Mouse (Mus musculus): ENCODE data around the gene Axl. TPM values are rescaled to one million over a fixed set of nuclear protein-coding genes. Genes with fewer than 3 reads are reported as not detected.
A peak's percentile ranks its signal among the peaks of the same experiment; 100 is the strongest.

Axl gene
- 114 and 116 TPM in 2 replicates for polyA plus RNA-seq (2014; fragmentation: Nextera tagmentation; extraction: Ambion mirVana)

DNA sequence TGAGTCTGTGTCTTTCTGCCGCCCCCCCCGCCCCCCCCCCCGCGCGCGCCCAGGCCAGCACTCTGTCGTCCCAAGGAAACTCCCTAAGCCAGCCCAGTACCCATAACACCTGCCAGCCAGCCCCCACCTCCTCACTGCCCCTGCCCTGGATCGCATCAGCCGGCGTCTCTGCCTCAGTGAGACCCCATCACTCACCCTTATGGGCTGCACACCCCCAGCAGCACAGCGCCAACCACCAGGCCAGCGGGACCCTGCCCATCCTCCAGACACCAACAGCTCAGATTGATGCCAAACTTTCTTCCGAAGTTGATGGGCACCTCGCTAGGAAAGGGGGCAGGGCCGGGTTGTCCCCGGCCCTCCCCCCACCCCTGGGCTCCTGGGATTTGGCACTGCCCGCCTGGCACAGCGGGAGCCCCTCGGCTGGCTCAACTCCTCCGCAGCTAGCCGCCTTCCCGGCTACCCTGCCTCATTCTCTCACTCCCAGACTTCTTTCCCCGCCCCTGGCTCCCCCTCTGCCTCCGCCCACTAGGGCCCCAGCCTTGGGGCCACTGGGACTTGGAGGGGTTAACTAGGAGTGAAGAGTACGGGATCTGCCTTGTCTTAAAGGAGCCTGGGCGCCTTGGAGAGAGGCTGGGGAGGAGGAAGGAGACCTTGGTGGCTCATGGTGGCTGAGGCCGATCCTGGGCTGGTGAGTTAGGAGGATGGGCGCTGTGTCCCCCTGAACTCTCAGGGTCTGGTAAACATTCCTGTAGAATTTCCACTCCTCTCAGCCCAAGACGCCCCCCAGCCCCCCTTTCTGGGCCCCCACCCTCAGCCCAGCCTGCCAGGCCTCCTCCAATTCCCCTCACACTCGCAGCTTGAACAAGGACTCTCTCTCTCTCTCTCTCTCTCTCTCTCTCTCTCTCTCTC, at the start of gene Axl:
Axl (minus strand) TSS at position 486 of the 909 bp plus-strand sequence.
- Histone ChIP-seq H3K36me3 (ENCODE audit: control insufficient read depth, insufficient read depth, low read length) (peaks cover 14% of the 10 kb centered on the region; the same call in 1 of the 2 replicates), H3K27ac (replicated peaks; ENCODE audit: low read depth, low read length) (peak within 1 kb of the TSS; percentile 81), H3K9me3 (ENCODE audit: control insufficient read depth, low read length) (no peaks in the 10 kb centered on the region), H3K4me2 (ENCODE audit: low read depth, low read length) (peak within 1 kb of the TSS; percentile 81), H3K4me3 (ENCODE audit: low read depth, low read length) (peak within 1 kb of the TSS; percentile 56), H3K4me1 (ENCODE audit: control insufficient read depth, insufficient read depth, low read length) (peaks cover 17% of the 10 kb centered on the region), H3K27me3 (replicated peaks; ENCODE audit: control insufficient read depth, insufficient read depth, low read length) (no peaks in the 10 kb centered on the region), H3K9ac (ENCODE audit: low read depth, low read length) (peak within 1 kb of the TSS; percentile 66)
- DNase-seq (ENCODE audit: low spot score) (peak; percentile 92), ATAC-seq (ENCODE audit: low read depth) (peak; percentile 94)
- WGBS = under 1% methylated on average over 23 of the region's 30 CpGs

DNA sequence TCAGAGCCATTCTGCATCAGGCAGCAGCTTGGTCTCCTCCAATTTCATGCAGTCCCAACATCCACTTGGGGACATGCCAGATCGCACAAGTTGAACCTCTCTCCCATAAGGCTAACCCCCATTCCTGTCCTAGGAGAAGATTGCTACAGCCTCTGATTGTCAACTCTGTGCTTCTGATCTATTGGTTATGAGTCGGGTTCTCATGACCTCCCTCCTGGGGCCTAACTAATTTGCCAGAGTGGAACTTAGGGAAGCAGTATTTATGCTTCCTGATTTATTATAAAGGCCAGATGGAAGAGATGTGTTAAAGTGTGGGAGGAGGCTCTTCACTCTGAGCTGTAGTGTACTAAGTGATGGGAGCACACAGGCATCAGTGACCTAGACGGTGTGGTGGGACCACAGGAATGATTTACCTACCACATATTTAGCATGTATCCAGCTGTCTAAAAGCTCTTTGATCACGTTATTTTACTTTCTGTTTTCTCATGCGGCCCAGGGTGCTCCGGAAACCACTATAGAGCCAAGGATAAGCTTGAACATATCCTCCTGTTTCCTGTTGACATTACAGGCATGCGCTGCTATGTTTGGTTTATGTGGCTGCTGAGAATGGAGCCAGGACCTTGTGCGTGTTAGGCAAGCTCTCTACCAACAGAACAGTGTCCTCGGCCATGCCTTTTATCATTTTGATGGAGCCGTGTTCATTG, 46.8 kb upstream of the Axl start:
- WGBS = 55% methylated on average over 10 of the region's 10 CpGs
- no peaks in the 10 kb centered on the region for H3K36me3 ChIP-seq (ENCODE audit: control insufficient read depth, insufficient read depth, low read length)
- no peak overlapping the region for H3K4me3 ChIP-seq (ENCODE audit: low read depth, low read length)
- H3K9me3 ChIP-seq (ENCODE audit: control insufficient read depth, low read length) = no peaks in the 10 kb centered on the region
- H3K9ac ChIP-seq (ENCODE audit: low read depth, low read length) = no peak overlapping the region
- H3K4me1 ChIP-seq (ENCODE audit: control insufficient read depth, insufficient read depth, low read length) = peaks cover 15% of the 10 kb centered on the region
- no peak overlapping the region for H3K4me2 ChIP-seq (ENCODE audit: low read depth, low read length)
- no peaks in the 10 kb centered on the region for H3K27me3 ChIP-seq (replicated peaks; ENCODE audit: control insufficient read depth, insufficient read depth, low read length)
- ATAC-seq (ENCODE audit: low read depth) (no peak), DNase-seq (ENCODE audit: low spot score) (peak; percentile 27)
- no peak overlapping the region for H3K27ac ChIP-seq (replicated peaks; ENCODE audit: low read depth, low read length)

DNA sequence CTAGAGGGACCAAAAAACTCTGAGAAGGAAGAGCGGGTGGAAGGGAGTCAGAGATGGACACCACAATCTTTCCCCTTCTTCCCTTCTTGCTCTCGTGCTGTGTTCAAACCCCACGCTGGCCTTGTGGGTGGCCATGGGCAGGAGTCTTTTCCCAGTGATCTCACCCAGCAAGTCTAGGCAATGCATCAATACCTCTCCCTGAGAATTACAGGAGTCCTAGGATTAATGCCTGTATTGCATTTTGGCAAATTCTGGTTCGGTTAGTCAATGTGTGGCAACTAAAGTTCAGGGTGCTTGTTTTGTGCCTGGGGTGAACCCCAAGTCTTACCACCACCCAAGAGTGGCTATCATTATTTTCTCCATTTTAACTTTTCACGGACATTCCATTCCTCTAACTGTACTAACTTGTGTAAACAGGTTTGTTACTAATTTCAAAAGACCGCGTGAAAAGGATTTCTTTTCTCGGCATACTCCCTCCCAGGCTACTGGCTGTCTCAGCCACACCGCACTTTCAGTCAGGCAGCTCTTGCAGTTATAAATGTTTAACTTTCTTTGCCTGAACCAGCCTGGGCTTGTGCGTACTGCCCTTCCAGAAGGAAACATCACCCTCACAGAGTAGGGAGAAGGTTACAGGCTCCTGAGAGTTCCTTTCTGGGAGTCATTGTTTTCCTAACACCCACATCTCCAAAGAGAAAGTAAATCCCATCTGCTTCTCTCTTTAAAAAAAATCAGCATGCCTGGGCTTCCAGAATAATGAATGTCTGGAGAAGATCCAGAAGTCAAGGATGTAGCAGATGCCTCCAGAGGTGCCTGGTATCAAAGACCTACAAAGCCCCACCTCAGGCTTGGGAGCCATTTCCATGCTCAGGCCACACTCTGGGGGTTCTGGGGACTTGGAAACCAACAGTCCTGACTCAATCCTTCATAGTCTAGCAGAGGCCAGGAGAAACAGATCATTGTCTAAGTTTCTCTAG, 43.3 kb upstream of the Axl start:
- peak overlapping the region; percentile 19; the same call in 1 of the 2 replicates for H3K27ac ChIP-seq (replicated peaks; ENCODE audit: low read depth, low read length)
- DNase-seq (ENCODE audit: low spot score) = peak; percentile 63
- H3K4me2 ChIP-seq (ENCODE audit: low read depth, low read length) = no peak overlapping the region

DNA sequence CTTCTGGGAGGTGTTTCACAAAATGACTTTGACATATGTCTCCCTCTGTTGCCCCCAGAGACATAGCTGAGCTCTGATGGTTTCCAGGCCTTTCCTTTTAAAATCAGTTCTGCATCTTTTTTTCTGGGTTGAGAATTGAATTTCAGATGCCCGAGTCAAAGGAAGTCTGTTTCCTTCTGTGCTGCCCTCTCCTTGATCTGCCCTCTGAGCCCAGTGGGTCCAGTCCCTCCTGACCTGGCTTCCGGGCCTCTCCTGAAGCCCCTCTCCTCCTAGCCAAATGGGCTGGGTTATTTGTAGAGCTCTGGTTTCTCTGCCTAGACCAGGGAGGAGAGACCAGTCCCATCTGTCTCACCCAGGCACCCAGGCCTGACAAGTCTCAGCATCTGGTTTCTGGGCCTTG, 41.7 kb upstream of the Axl start:
- Histone ChIP-seq H3K9ac (ENCODE audit: low read depth, low read length) (no peak overlapping the region; the same call in 1 of the 2 replicates), H3K4me1 (ENCODE audit: control insufficient read depth, insufficient read depth, low read length) (peaks cover 33% of the 10 kb centered on the region), H3K36me3 (ENCODE audit: control insufficient read depth, insufficient read depth, low read length) (no peaks in the 10 kb centered on the region), H3K27ac (replicated peaks; ENCODE audit: low read depth, low read length) (peak overlapping the region; percentile 21; the same call in 1 of the 2 replicates), H3K4me2 (ENCODE audit: low read depth, low read length) (no peak overlapping the region), H3K4me3 (ENCODE audit: low read depth, low read length) (no peak overlapping the region), H3K27me3 (replicated peaks; ENCODE audit: control insufficient read depth, insufficient read depth, low read length) (no peaks in the 10 kb centered on the region), H3K9me3 (ENCODE audit: control insufficient read depth, low read length) (no peaks in the 10 kb centered on the region)
- ATAC-seq (ENCODE audit: low read depth) = no peak
- WGBS = 20% methylated on average over 2 of the region's 2 CpGs
- peak; percentile 31 for DNase-seq (ENCODE audit: low spot score)

More for the DNA sequence above, 43.3 kb upstream of the Axl start:
- Histone ChIP-seq H3K4me3 (ENCODE audit: low read depth, low read length) (no peak overlapping the region), H3K36me3 (ENCODE audit: control insufficient read depth, insufficient read depth, low read length) (no peaks in the 10 kb centered on the region), H3K9ac (ENCODE audit: low read depth, low read length) (no peak overlapping the region), H3K4me1 (ENCODE audit: control insufficient read depth, insufficient read depth, low read length) (peaks cover 33% of the 10 kb centered on the region), H3K27me3 (replicated peaks; ENCODE audit: control insufficient read depth, insufficient read depth, low read length) (no peaks in the 10 kb centered on the region), H3K9me3 (ENCODE audit: control insufficient read depth, low read length) (no peaks in the 10 kb centered on the region)
- WGBS = 61% methylated on average over 10 of the region's 10 CpGs
- peak; percentile 68 for ATAC-seq (ENCODE audit: low read depth)

- WGBS = 6% methylated on average over 3 of the region's 3 CpGs
- ATAC-seq (ENCODE audit: low read depth) (peak; percentile 81; the same call in 1 of the 2 replicates), DNase-seq (ENCODE audit: low spot score) (peak; percentile 93)
- Histone ChIP-seq H3K9me3 (ENCODE audit: control insufficient read depth, low read length) (no peaks in the 10 kb centered on the region), H3K4me1 (ENCODE audit: control insufficient read depth, insufficient read depth, low read length) (peaks cover 32% of the 10 kb centered on the region), H3K27me3 (replicated peaks; ENCODE audit: control insufficient read depth, insufficient read depth, low read length) (no peaks in the 10 kb centered on the region), H3K36me3 (ENCODE audit: control insufficient read depth, insufficient read depth, low read length) (no peaks in the 10 kb centered on the region), H3K4me2 (ENCODE audit: low read depth, low read length) (no peak overlapping the region), H3K9ac (ENCODE audit: low read depth, low read length) (no peak overlapping the region), H3K27ac (replicated peaks; ENCODE audit: low read depth, low read length) (no peak overlapping the region; the same call in 1 of the 2 replicates), H3K4me3 (ENCODE audit: low read depth, low read length) (no peak overlapping the region)
Observed at GRCm38 (mm10) chr7:25827199-25827598, 38.7 kb upstream of the Axl start.

DNA sequence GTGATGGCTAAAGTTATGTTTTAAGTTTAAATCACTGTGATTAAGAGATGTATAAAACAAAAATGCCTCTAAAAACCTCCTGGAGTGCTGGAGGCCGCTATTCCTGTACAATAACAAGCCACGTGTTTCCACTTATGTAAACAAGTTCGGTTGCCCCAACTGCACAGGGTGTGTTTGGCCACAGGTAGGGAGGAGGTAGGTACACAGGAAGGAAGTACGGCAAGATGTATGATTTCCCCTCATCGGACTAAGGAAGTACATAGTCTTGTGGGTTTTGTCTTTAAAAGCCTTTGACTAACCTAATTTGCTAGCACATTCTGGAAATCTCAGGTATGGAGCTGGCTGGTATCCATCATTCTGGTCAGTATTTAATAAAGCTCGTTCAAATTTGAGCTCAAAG, 37.5 kb upstream of the Axl start:
- H3K4me1 ChIP-seq (ENCODE audit: control insufficient read depth, insufficient read depth, low read length) = peaks cover 28% of the 10 kb centered on the region
- no peak overlapping the region for H3K4me2 ChIP-seq (ENCODE audit: low read depth, low read length)
- no peak overlapping the region for H3K4me3 ChIP-seq (ENCODE audit: low read depth, low read length)
- no peaks in the 10 kb centered on the region for H3K9me3 ChIP-seq (ENCODE audit: control insufficient read depth, low read length)
- H3K27me3 ChIP-seq (replicated peaks; ENCODE audit: control insufficient read depth, insufficient read depth, low read length) = no peaks in the 10 kb centered on the region
- no peak overlapping the region for H3K9ac ChIP-seq (ENCODE audit: low read depth, low read length)
- no peak overlapping the region for H3K27ac ChIP-seq (replicated peaks; ENCODE audit: low read depth, low read length)
- ATAC-seq (ENCODE audit: low read depth) (no peak), DNase-seq (ENCODE audit: low spot score) (no peak)
- no peaks in the 10 kb centered on the region for H3K36me3 ChIP-seq (ENCODE audit: control insufficient read depth, insufficient read depth, low read length)
- WGBS = 53% methylated on average over 6 of the region's 6 CpGs

- Histone ChIP-seq H3K4me2 (ENCODE audit: low read depth, low read length) (no peak overlapping the region), H3K27ac (replicated peaks; ENCODE audit: low read depth, low read length) (no peak overlapping the region), H3K27me3 (replicated peaks; ENCODE audit: control insufficient read depth, insufficient read depth, low read length) (no peaks in the 10 kb centered on the region), H3K9ac (ENCODE audit: low read depth, low read length) (no peak overlapping the region), H3K4me3 (ENCODE audit: low read depth, low read length) (no peak overlapping the region), H3K4me1 (ENCODE audit: control insufficient read depth, insufficient read depth, low read length) (peaks cover 18% of the 10 kb centered on the region), H3K36me3 (ENCODE audit: control insufficient read depth, insufficient read depth, low read length) (no peaks in the 10 kb centered on the region), H3K9me3 (ENCODE audit: control insufficient read depth, low read length) (no peaks in the 10 kb centered on the region)
- ATAC-seq (ENCODE audit: low read depth) (no peak), DNase-seq (ENCODE audit: low spot score) (no peak)
- WGBS = 52% methylated on average over 9 of the region's 9 CpGs
Observed at GRCm38 (mm10) chr7:25825043-25825442, 36.5 kb upstream of the Axl start.
